Mouse (Mus musculus) limb, embryonic 14.5 days (tissue): ENCODE results near the gene Etv2. TPM values are rescaled to one million over a fixed set of nuclear protein-coding genes. Genes with fewer than 3 reads are reported as not detected.

ENCODE experiments used
- ATAC-seq: fragments of 200-750 bp; cut with Nextera tagmentation; 2 replicates; pipeline ENCODE4 v1.8.0; 2017; ENCODE audit warnings: low read depth, moderate number of reproducible peaks, moderate TSS enrichment; ENCODE audit not compliant: low FRiP score
- DNase-seq: peaks from one replicate; pipeline ENCODE4 v3.0.0-alpha.2; 2015; ENCODE audit warnings: low spot score
- H3K27ac ChIP-seq: fragments of 300-500 bp; sonication (generic); replicated peaks from 2 replicates; pipeline ENCODE4 v1.5.1; 2014; ENCODE audit warnings: low read depth, mild to moderate bottlenecking, low read length, moderate library complexity, mixed read lengths
- H3K27me3 ChIP-seq: fragments of 300-500 bp; sonication (generic); 2 replicates; pipeline ENCODE4 v1.6.1; 2014; ENCODE audit warnings: low read length, mixed read lengths; ENCODE audit not compliant: control insufficient read depth, insufficient read depth
- H3K36me3 ChIP-seq: fragments of 300-500 bp; sonication (generic); 2 replicates; pipeline ENCODE4 v1.6.1; 2014; ENCODE audit warnings: mild to moderate bottlenecking, low read length, moderate library complexity, mixed read lengths; ENCODE audit not compliant: control insufficient read depth, insufficient read depth
- H3K4me1 ChIP-seq: fragments of 300-500 bp; sonication (generic); 2 replicates; pipeline ENCODE4 v1.6.1; 2014; ENCODE audit warnings: antibody characterized with exemption, low read length, mixed read lengths; ENCODE audit not compliant: control insufficient read depth, insufficient read depth
- H3K4me2 ChIP-seq: fragments of 300-500 bp; sonication (generic); replicated peaks from 2 replicates; pipeline ENCODE4 v1.6.1; 2014; ENCODE audit warnings: low read depth, mild to moderate bottlenecking, low read length, moderate library complexity; ENCODE audit not compliant: severe bottlenecking
- H3K4me3 ChIP-seq: fragments of 300-500 bp; sonication (generic); replicated peaks from 2 replicates; pipeline ENCODE4 v1.5.1; 2014; ENCODE audit warnings: low read length
- H3K9ac ChIP-seq: fragments of 300-500 bp; sonication (generic); 2 replicates; pipeline ENCODE4 v1.6.1; 2014; ENCODE audit warnings: mild to moderate bottlenecking, low read depth, low read length, moderate library complexity; ENCODE audit not compliant: severe bottlenecking
- H3K9me3 ChIP-seq: fragments of 300-500 bp; sonication (generic); 2 replicates; pipeline ENCODE4 v1.6.1; 2016; ENCODE audit warnings: low read length; ENCODE audit not compliant: control insufficient read depth
- POLR2A ChIP-seq: fragments of 200-500 bp; IDR thresholded peaks from 2 replicates; pipeline ENCODE4 v1.8.0; 2012; ENCODE audit warnings: inconsistent platforms, mild to moderate bottlenecking, moderate library complexity, borderline replicate concordance; ENCODE audit not compliant: insufficient read depth, insufficient read length; ENCODE audit errors: extremely low read depth
- WGBS: fragments of 180-500 bp; shearing (Covaris S2); extraction: QIAGEN DNeasy Blood & Tissue Kit; methylation state at CpG from one replicate; pipeline ENCODE4 v1.1.7; 2014; 5-methylcytosine and 5-hydroxymethylcytosine counted together
- polyA plus RNA-seq, 2 experiments: library from polyadenylated mRNA; depleted of rRNA in 1 of 2; stranded (reverse) in 1 of 2; unstranded in 1 of 2; fragments of >200 nt; fragmentation: Nextera tagmentation in 1 of 2; extraction: Ambion mirVana in 1 of 2; gene quantifications; 2 replicates each; pipeline versions ENCODE4 v1.2.1 to v1.2.3; 2012 to 2014

Etv2 gene
- polyA plus RNA-seq, 2 experiments, result not detected

DNA sequence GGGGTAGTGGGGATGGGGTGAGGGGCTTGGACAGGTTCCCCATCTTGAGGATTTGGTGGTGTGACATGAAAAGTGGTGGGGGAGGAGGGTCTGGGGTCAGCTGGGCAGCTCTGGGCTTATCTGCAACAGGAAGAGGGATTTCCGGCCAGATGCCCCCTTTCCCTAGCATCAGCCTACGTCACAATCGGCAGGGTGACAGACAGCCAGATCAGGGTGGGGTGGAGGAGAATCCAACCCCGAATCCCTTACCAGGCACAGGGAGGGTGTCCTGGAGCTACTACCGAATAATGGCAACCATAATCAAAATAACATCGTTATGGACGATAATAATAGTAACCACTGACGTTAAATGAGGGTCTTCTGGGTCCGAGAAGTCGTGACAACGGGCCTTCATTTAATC is 743 bp upstream of the Etv2 start:
- DNase-seq, result no peak
- no peak for TF ChIP-seq POLR2A
- Histone ChIP-seq H3K9ac (no peak overlapping the region), H3K4me1 (peaks cover 6% of the 10 kb centered on the region; the same call in 1 of the 2 replicates), H3K4me3 (no peak overlapping the region), H3K36me3 (peaks cover 13% of the 10 kb centered on the region), H3K9me3 (no peaks in the 10 kb centered on the region), H3K4me2 (no peak overlapping the region), H3K27me3 (peaks cover 43% of the 10 kb centered on the region), H3K27ac (no peak overlapping the region)
- 21% methylated on average over 11 of the region's 11 CpGs for WGBS
- no peak for ATAC-seq

DNA sequence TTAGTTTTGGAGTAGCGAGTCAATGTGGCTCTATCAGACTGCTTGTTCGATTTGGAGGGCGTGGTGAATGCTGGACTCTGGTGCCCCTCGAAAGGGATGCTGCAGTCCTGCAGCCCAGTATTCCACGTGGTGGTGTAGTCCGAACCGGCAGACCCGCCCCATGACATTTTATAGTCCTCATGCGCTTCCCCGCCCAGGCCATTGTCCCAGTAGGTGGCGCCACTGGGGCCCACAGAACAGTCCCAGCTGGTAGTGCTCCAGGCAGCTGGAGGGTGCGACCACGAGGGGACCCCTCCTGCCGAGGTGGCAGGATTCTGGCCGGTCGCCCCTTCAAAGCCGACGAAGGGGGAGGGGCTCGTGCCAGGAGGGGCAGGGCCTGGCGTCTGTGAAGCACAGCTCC is 1.0 kb downstream of the Etv2 start:
- H3K4me2 ChIP-seq, result peak overlapping the region; percentile 30; the same call in 1 of the 2 replicates
- H3K4me3 ChIP-seq, result peak overlapping the region; percentile 23
- peak overlapping the region; percentile 28; the same call in 1 of the 2 replicates for H3K9ac ChIP-seq
- H3K27me3 ChIP-seq, result peaks cover 43% of the 10 kb centered on the region
- no peaks in the 10 kb centered on the region for H3K9me3 ChIP-seq
- H3K4me1 ChIP-seq, result peaks cover 6% of the 10 kb centered on the region; the same call in 1 of the 2 replicates
- WGBS, result 2% methylated on average over 20 of the region's 20 CpGs
- DNase-seq (peak; percentile 25), ATAC-seq (peak; percentile 56)
- no peak for TF ChIP-seq POLR2A
- H3K36me3 ChIP-seq, result no peaks in the 10 kb centered on the region
- no peak overlapping the region for H3K27ac ChIP-seq

DNA sequence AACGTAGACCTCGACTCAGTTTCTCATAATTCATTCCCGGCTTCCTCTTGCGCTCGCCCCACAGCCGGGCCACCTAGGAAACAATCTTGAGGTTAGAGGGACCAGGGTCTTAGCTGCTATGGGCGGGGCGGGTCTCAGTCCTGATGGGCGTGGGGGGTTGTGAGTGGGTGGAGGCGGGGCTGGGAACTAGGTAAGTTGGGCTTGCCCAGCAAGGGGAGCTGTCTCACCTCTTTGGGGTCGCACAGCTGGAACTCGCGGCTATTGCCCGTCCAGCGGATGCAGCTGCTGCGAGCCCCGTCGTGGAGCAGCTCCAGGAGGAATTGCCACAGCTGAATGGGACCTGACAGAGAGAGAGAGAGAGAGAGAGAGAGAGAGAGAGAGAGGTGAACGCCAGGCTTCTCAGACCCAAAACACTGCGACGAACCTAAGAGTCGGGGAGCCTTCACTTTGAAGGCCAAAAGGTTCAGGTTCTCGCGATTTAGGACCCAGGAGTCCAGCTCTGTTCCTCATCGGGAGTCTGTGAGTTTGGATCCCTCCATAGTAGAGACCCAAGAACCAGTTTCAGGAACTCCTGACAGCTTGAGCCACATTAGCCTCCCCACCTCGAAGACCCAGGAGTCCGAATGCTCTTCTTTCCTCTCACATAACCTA is 1.8 kb downstream of the Etv2 start:
- 4% methylated on average over 27 of the region's 27 CpGs for WGBS
- ATAC-seq (no peak), DNase-seq (no peak)
- H3K36me3 ChIP-seq, result no peaks in the 10 kb centered on the region
- H3K27me3 ChIP-seq, result peaks cover 43% of the 10 kb centered on the region
- no peak for TF ChIP-seq POLR2A
- H3K4me1 ChIP-seq, result peaks cover 6% of the 10 kb centered on the region; the same call in 1 of the 2 replicates
- no peaks in the 10 kb centered on the region for H3K9me3 ChIP-seq
- H3K9ac ChIP-seq, result no peak overlapping the region
- 0 out of 2 replicates have a peak overlapping the region, but pooled peaks have one; percentile 2 for H3K4me3 ChIP-seq
- H3K4me2 ChIP-seq, result 0 out of 2 replicates have a peak overlapping the region, but pooled peaks have one; percentile 3
- no peak overlapping the region for H3K27ac ChIP-seq

DNA sequence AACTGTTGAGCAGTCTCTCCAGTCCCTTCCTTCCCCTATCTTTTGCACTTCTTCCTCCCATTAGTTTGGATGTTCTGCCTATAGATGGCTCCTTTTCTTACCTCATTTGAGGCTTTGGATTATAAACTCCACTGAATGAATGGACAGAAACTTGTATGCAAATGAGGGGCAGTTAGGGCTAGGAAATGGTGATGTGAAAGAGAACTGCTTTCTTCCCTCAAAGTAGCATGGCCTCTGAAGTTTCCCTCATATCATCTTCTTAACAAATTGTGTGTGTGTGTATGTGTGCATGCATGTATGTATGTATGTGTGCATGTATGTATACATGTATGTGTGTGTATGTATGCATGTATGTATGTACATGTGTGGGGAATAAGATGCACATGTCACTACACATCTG is 6.6 kb downstream of the Etv2 start:
- Histone ChIP-seq H3K9ac (no peak overlapping the region), H3K36me3 (peaks cover 4% of the 10 kb centered on the region), H3K4me2 (no peak overlapping the region), H3K4me3 (no peak overlapping the region), H3K4me1 (peaks cover 10% of the 10 kb centered on the region; the same call in 1 of the 2 replicates), H3K27me3 (peaks cover 17% of the 10 kb centered on the region), H3K9me3 (no peaks in the 10 kb centered on the region), H3K27ac (no peak overlapping the region)
- ATAC-seq (no peak), DNase-seq (no peak)
- TF ChIP-seq POLR2A, result no peak

DNA sequence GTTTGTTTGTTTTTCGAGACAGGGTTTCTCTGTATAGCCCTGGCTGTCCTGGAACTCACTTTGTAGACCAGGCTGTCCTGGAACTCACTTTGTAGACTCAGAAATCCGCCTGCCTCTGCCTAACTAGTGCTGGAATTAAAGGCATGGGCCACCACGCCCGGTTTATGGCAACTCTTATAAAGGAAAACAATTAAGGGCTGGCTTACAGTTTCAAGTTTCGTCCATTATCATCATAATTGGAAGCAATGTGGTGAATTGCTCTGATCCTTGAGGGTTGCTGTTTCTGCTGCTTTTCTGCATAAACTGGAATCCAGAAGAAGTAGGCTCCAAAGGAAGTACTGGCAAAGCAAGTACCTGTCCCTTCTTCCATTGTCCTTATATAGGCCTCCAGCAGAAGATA is 9.0 kb downstream of the Etv2 start:
- H3K9ac ChIP-seq, result no peak overlapping the region
- H3K36me3 ChIP-seq, result peaks cover 24% of the 10 kb centered on the region
- WGBS, result 86% methylated on average over 5 of the region's 5 CpGs
- no peak overlapping the region for H3K4me2 ChIP-seq
- no peaks in the 10 kb centered on the region for H3K9me3 ChIP-seq
- H3K27me3 ChIP-seq, result no peaks in the 10 kb centered on the region
- DNase-seq (no peak), ATAC-seq (no peak)
- TF ChIP-seq POLR2A, result no peak
- H3K4me3 ChIP-seq, result no peak overlapping the region
- 0 out of 2 replicates have a peak, but pooled peaks cover 5% of the 10 kb centered on the region for H3K4me1 ChIP-seq
- H3K27ac ChIP-seq, result no peak overlapping the region
